Mouse (Mus musculus) stomach, postnatal 0 days (tissue): Measurements from ENCODE around the gene Mgat4b.

Experiments used
- CTCF ChIP-seq: IDR thresholded peaks from 2 replicates; pipeline ENCODE4 v1.5.1; 2016; ENCODE audit warnings: antibody characterized with exemption, low read depth, mild to moderate bottlenecking, moderate library complexity
- EP300 ChIP-seq: optimal IDR thresholded peaks from 2 replicates; pipeline ENCODE3; 2016; ENCODE audit warnings: antibody characterized with exemption

GRCm38 (mm10) chr11:50215633-50216032 lies 4.9 kb downstream of the Mgat4b start:
- TF ChIP-seq CTCF (0 out of 2 replicates have a peak, but pooled peaks have one; percentile 15), EP300 (no peak)
